Mouse (Mus musculus): Measurements from ENCODE around the gene Socs4. TPM values are rescaled to one million over a fixed set of nuclear protein-coding genes. Genes with fewer than 3 reads are reported as not detected.

Gene Socs4
- polyA plus RNA-seq (2015; fragmentation: Illumina TruSeq; extraction: RNeasy Lipid Tissue Mini Kit (QIAGEN cat#74804); ENCODE audit: insufficient read depth, low replicate concordance), result 43.9 TPM

DNA sequence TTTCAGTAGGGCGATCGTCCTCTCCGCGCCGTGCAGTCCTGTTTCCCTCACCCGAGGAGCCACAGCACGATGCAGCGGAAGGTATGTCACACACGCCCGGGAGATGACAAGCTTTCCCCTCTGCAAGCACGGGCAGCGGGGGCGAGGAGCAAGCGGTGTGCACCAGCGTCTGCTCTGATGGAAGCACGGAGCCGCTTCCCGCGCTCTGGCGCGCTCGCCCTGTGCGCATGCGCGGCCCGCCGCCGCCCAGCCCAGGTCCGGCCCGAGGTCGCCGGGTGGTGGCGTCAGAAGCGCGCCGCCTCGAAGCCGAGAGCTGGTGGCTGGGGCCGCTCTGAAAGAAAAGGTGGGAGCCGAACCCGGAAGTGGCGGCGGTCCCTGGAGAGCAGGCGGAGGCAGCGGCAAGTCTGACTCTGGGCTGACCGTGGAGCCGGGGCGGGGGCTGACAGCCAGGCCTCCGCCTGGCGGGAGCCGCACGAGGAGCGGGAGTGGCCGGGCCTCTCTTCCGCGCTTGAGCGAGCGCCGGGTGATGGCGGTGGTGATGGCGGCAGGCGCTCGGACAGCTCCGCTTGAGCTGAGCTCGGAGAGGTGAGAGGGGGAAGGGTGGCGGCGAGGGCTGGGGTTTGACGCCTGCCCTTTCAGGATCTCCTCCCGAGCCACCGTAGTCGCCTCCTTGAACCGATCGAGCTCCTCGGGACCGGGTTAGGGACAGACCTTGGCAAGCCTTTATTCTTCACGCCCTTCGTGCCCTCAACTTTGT is at the start of gene Socs4, which contains the start of gene Wdhd1:
TSS of gene Socs4 (plus strand) at position 295 of the 757 bp plus-strand sequence.
TSS of gene Wdhd1 (minus strand) at position 221 of the 757 bp plus-strand sequence.

DNA sequence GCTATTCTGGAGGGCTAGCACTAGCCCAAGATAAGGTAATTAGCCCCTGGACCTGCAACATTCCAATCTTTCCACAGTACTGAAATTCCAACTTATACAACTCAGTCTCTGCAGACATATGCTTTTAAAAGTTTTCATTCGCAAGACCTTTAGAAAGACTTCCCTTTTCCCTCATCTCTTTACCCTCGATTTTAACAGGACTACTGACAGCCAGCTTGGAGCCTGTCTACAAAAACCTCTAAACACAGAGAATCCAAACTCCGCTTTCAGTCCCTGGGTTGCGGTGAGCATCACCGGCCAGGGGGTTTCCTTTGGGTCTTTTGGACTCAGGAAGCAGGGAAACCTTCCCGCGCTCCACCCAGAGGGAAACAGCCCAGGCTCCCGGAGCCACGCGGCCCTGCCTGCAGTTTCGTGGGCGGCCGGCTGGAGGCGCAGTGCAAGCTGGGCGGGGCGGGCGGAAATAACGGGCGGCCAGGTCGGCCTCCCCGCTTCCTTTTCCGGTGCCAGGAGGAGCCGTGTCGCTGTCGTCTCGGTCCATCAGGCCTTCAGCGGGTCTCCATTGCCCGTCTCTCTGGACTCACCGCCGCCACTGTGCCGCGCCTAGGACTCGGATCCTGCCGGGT is 21.2 kb downstream of the Socs4 start, which contains the start of gene Mapk1ip1l:
TSS of gene Mapk1ip1l (plus strand) at position 482 of the 623 bp plus-strand sequence.

Other genes starting within 250 kb of the Socs4 start
- gene Gch1, start 87.5 kb upstream of the Socs4 start, polyA plus RNA-seq (2015; fragmentation: Illumina TruSeq; extraction: RNeasy Lipid Tissue Mini Kit (QIAGEN cat#74804); ENCODE audit: insufficient read depth, low replicate concordance), result 10.8 TPM
- gene Wdhd1, start 74 bp upstream of the Socs4 start, polyA plus RNA-seq (2015; fragmentation: Illumina TruSeq; extraction: RNeasy Lipid Tissue Mini Kit (QIAGEN cat#74804); ENCODE audit: insufficient read depth, low replicate concordance), result 32.9 TPM
- 70.2 TPM for gene Mapk1ip1l, start 21.3 kb downstream of the Socs4 start, polyA plus RNA-seq (2015; fragmentation: Illumina TruSeq; extraction: RNeasy Lipid Tissue Mini Kit (QIAGEN cat#74804); ENCODE audit: insufficient read depth, low replicate concordance)
- 90.6 TPM for gene Lgals3, start 90.8 kb downstream of the Socs4 start, polyA plus RNA-seq (2015; fragmentation: Illumina TruSeq; extraction: RNeasy Lipid Tissue Mini Kit (QIAGEN cat#74804); ENCODE audit: insufficient read depth, low replicate concordance)
- gene Dlgap5, start 141.5 kb downstream of the Socs4 start, polyA plus RNA-seq (2015; fragmentation: Illumina TruSeq; extraction: RNeasy Lipid Tissue Mini Kit (QIAGEN cat#74804); ENCODE audit: insufficient read depth, low replicate concordance), result 16.1 TPM
- 12.1 TPM for gene Fbxo34, start 173.5 kb downstream of the Socs4 start, polyA plus RNA-seq (2015; fragmentation: Illumina TruSeq; extraction: RNeasy Lipid Tissue Mini Kit (QIAGEN cat#74804); ENCODE audit: insufficient read depth, low replicate concordance)